Mouse (Mus musculus): Measurements from ENCODE around the gene Gapdhs. TPM values are rescaled to one million over a fixed set of nuclear protein-coding genes. Genes with fewer than 3 reads are reported as not detected.
"Not testable (repeated sequence)": the region's sequence is repeated elsewhere in the genome, so short reads cannot be mapped to it uniquely, and the experiment has no call there.

Gapdhs gene
- not detected for total RNA-seq (2021)
- long read RNA-seq, experiment 1, partial matches to known transcripts, result 0 of 12 reads
- long read RNA-seq, experiment 1, other reads (novel, unspliced or antisense), result 12 of 12 reads
- long read RNA-seq, experiment 2, partial matches to known transcripts, result 0 of 11 reads
- long read RNA-seq, experiment 2, other reads (novel, unspliced or antisense), result 11 of 11 reads

DNA sequence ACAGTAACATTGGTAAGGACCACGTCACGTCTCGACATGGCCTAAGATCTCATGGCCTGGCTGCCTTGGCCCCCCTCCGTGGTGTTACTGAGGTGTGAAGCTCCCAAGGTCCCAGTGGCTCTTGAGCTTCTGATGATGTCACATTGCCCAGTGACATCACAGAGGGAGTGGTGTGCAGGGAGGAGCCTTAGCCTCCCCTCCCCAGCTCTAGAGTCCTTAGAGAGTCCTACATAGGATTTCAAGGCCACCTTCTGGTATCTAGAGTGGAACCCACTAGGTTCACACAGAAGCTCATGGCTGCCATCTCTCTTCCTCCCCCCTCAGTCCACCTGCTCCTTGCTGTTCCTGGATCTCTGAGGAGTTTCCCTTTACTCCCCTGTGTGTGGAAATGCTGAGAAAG, at the start of gene Gapdhs:
Gene Gapdhs, minus strand, starts transcription at position 65 of the 400 bp plus-strand sequence.
- intact Hi-C loops (cut with DNase I); H3K4me3 ChIP-seq; DNase-seq (ENCODE audit: extremely low spot score in 1 of 2, low spot score in 2 of 2); H3K27ac ChIP-seq: not testable (repeated sequence)

DNA sequence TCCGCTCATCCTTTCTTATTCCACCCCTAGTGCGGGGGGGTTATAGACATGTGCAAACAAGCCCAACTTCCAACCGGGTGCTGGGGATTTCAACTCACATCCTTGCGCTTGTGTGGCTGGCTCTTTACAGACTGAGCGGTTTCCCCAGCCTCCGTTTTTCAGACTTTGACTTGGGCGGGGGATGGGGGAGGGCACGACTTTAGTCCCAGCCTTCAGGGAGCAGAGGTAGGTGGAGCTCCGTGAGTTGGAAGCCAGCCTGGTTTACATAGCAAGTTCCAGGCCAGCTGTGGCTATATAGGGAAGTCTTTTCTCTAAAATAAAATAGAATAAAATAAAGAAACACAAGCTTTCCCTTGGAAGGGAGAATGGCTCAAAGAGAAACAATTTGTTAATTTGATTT, 48.4 kb upstream of the Gapdhs start:
- Histone ChIP-seq H3K27ac (no peak overlapping the region), H3K4me3 (no peak overlapping the region)
- DNase-seq (ENCODE audit: extremely low spot score in 1 of 2, low spot score in 2 of 2), result no peak
- intact Hi-C loops (cut with DNase I), result no loop called here
- TF ChIP-seq CTCF (IDR thresholded peaks at IDR 0.05), result no peak

DNA sequence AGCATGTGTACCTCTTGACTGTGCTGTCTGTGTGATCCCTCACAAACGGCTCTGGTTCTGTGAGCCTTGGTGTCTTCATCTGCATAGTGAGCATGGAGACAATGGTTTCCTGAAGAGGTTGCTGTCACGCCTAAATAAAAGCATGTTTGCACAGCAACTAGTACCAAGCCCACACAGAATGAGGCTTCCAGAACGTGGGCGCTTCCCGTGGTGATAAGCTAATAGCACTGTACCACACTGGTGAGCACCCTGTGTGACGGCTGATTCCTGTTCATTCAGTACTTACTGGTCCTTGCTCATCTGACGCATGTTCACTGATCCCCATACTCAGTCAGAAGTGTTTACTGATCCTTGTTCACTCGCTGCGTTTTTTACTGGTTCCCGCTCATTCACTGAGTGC, 46.7 kb upstream of the Gapdhs start:
- no peak for DNase-seq (ENCODE audit: extremely low spot score in 1 of 2, low spot score in 2 of 2)
- no peak for TF ChIP-seq CTCF (IDR thresholded peaks at IDR 0.05)
- no peak overlapping the region for H3K4me3 ChIP-seq
- no peak overlapping the region for H3K27ac ChIP-seq
- intact Hi-C loops (cut with DNase I), result no loop called here

DNA sequence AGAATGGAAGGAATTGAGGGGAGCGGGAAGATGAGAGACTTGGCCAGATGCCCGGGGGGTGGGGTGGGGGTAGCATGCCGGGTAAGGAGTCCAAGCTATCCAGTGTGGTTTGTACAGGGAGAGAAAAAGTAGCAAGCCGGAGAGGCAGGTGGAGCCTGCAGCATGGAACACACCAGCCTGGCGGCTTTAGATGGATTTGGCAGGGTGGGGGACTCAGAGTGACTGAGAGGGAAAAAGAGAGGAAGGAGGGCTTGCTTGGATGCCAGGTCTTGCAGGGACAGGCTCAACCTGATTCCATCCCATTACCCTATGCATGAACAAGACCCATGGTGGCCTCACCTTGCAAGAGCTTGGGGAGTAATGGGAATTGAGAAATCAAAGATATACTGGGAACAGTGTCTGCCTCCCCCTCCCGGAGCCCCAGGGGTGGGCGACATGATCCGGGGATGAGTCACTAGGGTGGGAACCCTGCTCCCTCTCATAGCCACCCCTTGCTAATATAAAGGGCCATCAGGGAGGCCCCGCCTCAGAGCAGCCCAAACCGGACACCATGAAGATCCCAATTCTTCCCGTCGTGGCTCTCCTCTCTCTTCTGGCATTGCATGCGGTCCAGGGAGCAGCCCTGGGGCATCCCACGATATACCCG, 44.0 kb upstream of the Gapdhs start, which contains the start of gene Krtdap:
Gene Krtdap, plus strand, starts transcription at position 520 of the 646 bp plus-strand sequence.
- H3K4me3 ChIP-seq, result no peak within 1 kb of the TSS
- H3K27ac ChIP-seq, result no peak within 1 kb of the TSS
- DNase-seq (ENCODE audit: extremely low spot score in 1 of 2, low spot score in 2 of 2), result no peak
- TF ChIP-seq CTCF (IDR thresholded peaks at IDR 0.05), result no peak
- intact Hi-C loops (cut with DNase I), result no loop called here

DNA sequence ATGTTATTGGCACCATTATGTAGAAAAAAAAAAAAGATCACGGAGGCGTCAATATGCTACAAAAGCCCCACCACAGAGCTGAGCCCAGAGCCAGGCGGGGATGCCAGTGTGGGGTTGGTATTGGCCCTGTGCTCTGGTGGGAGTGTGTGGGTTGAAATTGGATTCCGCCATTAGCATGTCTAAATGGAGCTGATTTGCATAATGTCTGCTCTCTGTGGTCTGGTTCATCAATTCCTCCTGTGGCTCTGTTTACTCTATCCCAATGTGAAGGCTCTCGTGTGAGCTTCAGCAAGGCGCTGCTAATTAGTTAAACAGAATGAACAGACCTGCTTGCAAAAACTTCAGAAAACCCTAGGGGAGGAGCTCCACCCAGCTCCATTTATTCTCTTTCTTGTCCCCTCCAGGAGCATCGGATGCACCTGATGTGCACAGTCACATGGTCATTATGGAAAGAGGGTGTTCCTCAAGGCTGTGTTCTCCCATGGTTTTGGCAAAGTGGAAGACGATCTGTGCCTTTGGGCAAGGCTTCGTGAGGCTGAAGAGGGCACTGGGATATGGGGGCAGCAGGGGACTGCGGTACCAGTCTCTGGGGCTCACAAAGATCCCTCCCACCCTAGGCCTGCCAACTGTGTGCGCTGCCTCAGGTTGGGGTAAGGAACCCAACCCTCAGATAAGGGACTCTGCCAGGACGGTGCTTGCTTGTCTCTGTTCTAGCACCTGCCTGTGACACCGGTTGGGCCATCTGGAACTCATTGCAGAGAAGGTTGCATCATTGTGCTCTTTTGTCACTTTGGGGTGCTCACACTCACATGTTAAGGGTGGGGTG, 42.5 kb upstream of the Gapdhs start:
- intact Hi-C loops (cut with DNase I), result no loop called here
- Histone ChIP-seq H3K27ac (no peak overlapping the region), H3K4me3 (no peak overlapping the region)
- no peak for TF ChIP-seq CTCF (IDR thresholded peaks at IDR 0.05)
- no peak for DNase-seq (ENCODE audit: extremely low spot score in 1 of 2, low spot score in 2 of 2)

DNA sequence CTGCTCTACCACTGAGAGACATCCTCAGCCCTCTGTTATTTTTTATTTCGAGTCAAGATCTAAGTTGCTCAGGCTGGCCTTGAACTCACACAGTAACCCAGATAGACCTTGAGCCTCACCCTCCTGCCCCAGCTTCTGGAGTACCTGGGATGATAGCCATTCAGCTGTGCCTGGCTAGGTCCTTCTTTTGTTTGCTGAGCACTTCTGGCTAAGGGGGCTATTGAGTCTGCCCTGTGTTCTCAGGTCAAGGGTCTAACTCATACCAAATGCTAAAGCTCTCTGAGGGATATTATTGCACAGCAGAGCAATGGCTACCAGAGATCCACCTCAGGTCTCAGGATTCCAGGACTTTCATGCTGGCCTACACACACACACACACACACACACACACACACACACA, 41.7 kb upstream of the Gapdhs start:
- no peak for TF ChIP-seq CTCF (IDR thresholded peaks at IDR 0.05)
- no peak overlapping the region for H3K27ac ChIP-seq
- no peak overlapping the region for H3K4me3 ChIP-seq
- intact Hi-C loops (cut with DNase I), result no loop called here
- DNase-seq (ENCODE audit: extremely low spot score in 1 of 2, low spot score in 2 of 2), result no peak

DNA sequence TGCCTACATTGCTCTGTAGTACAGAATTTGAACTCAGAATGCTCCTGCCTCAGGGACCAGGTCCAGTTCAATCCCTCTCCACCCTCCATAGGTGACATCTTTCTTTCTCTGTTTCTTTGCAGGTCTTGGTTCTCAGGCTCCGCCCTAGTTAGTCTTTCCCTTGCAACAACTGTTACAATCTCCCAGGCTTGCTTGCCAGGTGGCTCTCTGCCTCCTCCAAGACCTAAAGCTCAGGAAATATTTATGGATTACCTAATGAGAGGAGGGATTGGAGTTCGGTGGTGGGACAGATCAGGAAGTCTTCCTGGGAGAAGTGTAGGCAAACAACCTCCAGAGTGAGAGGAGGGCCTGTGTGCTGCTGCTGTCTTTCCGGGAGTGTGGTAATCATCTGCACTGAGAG, 39.2 kb upstream of the Gapdhs start:
- Histone ChIP-seq H3K4me3 (no peak overlapping the region), H3K27ac (no peak overlapping the region)
- no peak for DNase-seq (ENCODE audit: extremely low spot score in 1 of 2, low spot score in 2 of 2)
- TF ChIP-seq CTCF (IDR thresholded peaks at IDR 0.05), result no peak
- intact Hi-C loops (cut with DNase I), result no loop called here

DNA sequence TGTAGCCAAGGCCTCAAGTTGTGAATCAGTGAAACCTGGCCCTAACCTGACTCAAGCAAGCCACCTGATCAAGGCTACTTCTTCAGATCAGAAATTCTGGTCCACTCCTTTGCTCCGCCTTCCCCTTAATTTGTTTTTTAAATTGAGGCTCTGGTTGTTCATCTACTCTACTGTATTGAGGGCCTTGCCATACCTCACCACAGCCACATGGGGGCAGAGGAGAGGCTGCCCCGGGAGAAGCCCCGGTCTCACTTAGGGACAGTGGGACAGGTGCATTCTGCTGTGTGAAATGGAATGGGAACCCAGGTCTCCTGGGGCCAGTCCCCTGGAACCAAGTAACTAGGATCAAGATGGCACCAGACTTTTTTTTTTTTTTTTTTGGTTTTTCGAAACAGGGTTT, 38.3 kb upstream of the Gapdhs start:
- Histone ChIP-seq H3K27ac (no peak overlapping the region), H3K4me3 (no peak overlapping the region)
- TF ChIP-seq CTCF (IDR thresholded peaks at IDR 0.05), result peak; percentile 45
- DNase-seq (ENCODE audit: extremely low spot score in 1 of 2, low spot score in 2 of 2), result no peak
- intact Hi-C loops (cut with DNase I), result no loop called here

DNA sequence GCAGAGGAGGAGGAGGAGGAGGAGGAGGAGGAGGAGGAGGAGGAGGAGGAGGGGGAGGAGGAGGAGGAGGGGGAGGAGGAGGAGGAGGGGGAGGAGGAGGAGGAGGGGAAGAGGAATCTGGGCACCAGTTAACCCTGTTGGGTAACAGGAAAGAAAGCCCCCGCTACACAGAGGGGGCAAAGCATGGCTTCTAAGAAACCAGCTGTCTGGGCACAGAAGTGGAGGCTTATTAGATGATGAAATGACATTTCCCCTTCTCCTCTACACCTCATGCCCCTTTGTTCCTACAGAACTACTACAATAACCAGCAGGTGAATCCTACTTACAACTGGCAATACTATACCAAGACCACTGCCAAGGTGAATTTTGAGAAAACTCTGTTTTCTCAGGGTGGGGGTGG, 34.4 kb upstream of the Gapdhs start:
- intact Hi-C loops (cut with DNase I), result no loop called here
- Histone ChIP-seq H3K27ac (no peak overlapping the region), H3K4me3 (no peak overlapping the region)
- DNase-seq (ENCODE audit: extremely low spot score in 1 of 2, low spot score in 2 of 2), result no peak
- no peak for TF ChIP-seq CTCF (IDR thresholded peaks at IDR 0.05)

DNA sequence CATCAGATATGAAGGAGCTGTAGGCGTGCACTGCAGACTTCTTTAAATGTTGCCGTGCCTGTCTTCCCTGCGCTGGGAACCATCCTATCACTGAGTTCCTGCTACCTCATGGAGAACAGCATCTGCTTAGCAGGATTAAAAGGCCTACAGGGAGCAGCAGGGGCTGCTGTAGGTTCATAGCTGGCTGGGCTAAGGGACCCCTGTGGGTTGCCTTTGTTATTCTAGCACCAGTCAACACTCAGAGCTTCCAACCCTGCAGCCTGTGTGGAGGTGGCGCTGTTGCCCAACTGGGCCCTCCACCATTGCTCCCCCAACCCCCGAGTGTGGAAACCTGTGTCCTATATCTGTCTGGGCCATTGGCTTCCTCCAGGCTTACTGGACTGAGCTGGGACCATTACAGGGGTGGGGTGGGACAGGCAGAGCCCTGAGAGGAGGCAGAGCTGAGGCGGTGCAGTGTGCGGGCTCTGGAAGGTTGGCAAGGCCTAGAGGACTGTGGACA, 33.6 kb upstream of the Gapdhs start:
- Histone ChIP-seq H3K4me3 (no peak overlapping the region), H3K27ac (no peak overlapping the region)
- DNase-seq (ENCODE audit: extremely low spot score in 1 of 2, low spot score in 2 of 2), result no peak
- intact Hi-C loops (cut with DNase I), result no loop called here
- no peak for TF ChIP-seq CTCF (IDR thresholded peaks at IDR 0.05)

DNA sequence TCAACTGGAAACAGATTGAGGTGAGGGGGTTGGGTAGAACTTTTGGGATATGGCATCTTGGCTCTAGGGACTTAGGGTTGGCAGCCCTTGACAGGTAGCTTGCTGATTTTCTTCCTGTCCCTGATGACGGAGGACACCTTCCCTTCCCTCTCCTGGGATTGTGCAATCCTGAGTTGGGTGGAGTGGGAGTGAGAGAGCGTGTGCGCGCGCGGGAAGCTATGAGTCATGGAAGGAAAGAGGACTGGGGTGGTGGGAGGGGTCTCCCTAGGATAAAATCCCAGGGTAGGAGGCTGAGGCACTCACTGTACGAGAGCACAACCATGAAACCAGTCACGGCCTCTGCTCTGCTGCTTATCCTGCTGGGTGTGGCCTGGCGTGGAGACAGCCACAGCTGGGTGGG, 32.6 kb upstream of the Gapdhs start:
- intact Hi-C loops (cut with DNase I), result no loop called here
- Histone ChIP-seq H3K4me3 (no peak overlapping the region), H3K27ac (no peak overlapping the region)
- TF ChIP-seq CTCF (IDR thresholded peaks at IDR 0.05), result no peak
- DNase-seq (ENCODE audit: extremely low spot score in 1 of 2, low spot score in 2 of 2), result peak; percentile 15 to 24

DNA sequence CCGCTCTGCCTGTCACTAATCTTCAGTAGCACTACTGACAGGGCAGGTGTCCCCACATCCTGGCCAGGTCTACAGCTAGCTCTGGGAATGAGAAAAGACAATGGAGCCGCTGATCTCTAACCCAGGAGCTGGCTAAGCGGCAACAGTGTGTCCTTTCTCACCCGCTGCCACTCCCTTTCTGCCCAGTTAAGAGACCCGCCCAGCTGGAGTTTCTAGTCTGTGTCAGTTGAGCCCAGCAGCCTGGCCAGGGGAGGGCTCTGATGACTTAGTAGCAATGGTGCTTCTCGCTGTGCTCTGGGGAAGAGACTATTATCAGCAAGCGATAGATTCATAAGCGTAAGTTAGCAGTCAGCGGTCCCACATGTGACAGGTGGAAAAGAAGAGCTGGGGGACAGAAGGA, 25.8 kb upstream of the Gapdhs start:
- H3K4me3 ChIP-seq, result no peak overlapping the region
- DNase-seq (ENCODE audit: extremely low spot score in 1 of 2, low spot score in 2 of 2), result no peak
- TF ChIP-seq CTCF (IDR thresholded peaks at IDR 0.05), result no peak
- no peak overlapping the region for H3K27ac ChIP-seq
- intact Hi-C loops (cut with DNase I), result loop anchor here (5.0 kb wide), 1 partner anchor 87 kb away; no protein-coding TSS in a partner anchor
